Mouse (Mus musculus) heart, adult 8-10 months (tissue): ENCODE data around the gene Nupr1. TPM values are rescaled to one million over a fixed set of nuclear protein-coding genes. Genes with fewer than 3 reads are reported as not detected.

Source experiments
- DNase-seq: peaks from one replicate; pipeline ENCODE4 v3.0.0; 2022; ENCODE audit warnings: low spot score
- total RNA-seq, 4 experiments: library from RNA; stranded (reverse); gene quantifications; 2 replicates each; pipeline ENCODE4 v1.2.4; 2022

Nupr1 gene
- total RNA-seq = 1 to 10 TPM; 3.5 to 5.3 (median 4.7) TPM

- DNase-seq = no peak
These were observed at the start of gene Nupr1 for GRCm38 (mm10) chr7:126630824-126631518. TSS of gene Nupr1 (minus strand) at chr7:126630861.

GRCm38 (mm10) chr7:126679683-126680082 lies 49.0 kb upstream of the Nupr1 start:
- DNase-seq = no peak

GRCm38 (mm10) chr7:126678545-126679341 lies 48.1 kb upstream of the Nupr1 start:
- DNase-seq = no peak

- no peak for DNase-seq
These were observed 46.1 kb upstream of the Nupr1 start for GRCm38 (mm10) chr7:126676631-126677220.

- DNase-seq = peak; percentile 94
These were observed 45.5 kb upstream of the Nupr1 start, which contains the start of gene Sult1a1 for GRCm38 (mm10) chr7:126676207-126676606. TSS of gene Sult1a1 (minus strand) at chr7:126676432.

- no peak for DNase-seq
These were observed 44.4 kb upstream of the Nupr1 start for GRCm38 (mm10) chr7:126675104-126675503.

- no peak for DNase-seq
These were observed 41.5 kb upstream of the Nupr1 start for GRCm38 (mm10) chr7:126672111-126672510.

GRCm38 (mm10) chr7:126670152-126670551 lies 39.5 kb upstream of the Nupr1 start:
- DNase-seq = no peak

GRCm38 (mm10) chr7:126668452-126668851 lies 37.8 kb upstream of the Nupr1 start:
- DNase-seq = no peak

- DNase-seq = no peak
These were observed 36.9 kb upstream of the Nupr1 start for GRCm38 (mm10) chr7:126667495-126668090.

- DNase-seq = peak; percentile 51
These were observed 34.6 kb upstream of the Nupr1 start for GRCm38 (mm10) chr7:126665269-126665668.

GRCm38 (mm10) chr7:126663646-126664045 lies 33.0 kb upstream of the Nupr1 start:
- no peak for DNase-seq

GRCm38 (mm10) chr7:126659771-126660170 lies 29.1 kb upstream of the Nupr1 start:
- DNase-seq = no peak

GRCm38 (mm10) chr7:126657522-126657921 lies 26.9 kb upstream of the Nupr1 start:
- no peak for DNase-seq

GRCm38 (mm10) chr7:126655695-126656094 lies 25.0 kb upstream of the Nupr1 start:
- DNase-seq = no peak

GRCm38 (mm10) chr7:126653991-126654390 lies 23.3 kb upstream of the Nupr1 start:
- no peak for DNase-seq

GRCm38 (mm10) chr7:126650852-126651251 lies 20.2 kb upstream of the Nupr1 start:
- no peak for DNase-seq

- peak; percentile 91 for DNase-seq
These were observed 18.8 kb upstream of the Nupr1 start, which contains the start of gene Sgf29 for GRCm38 (mm10) chr7:126649231-126650051. TSS of gene Sgf29 (plus strand) at chr7:126649309.

GRCm38 (mm10) chr7:126648486-126648885 lies 17.8 kb upstream of the Nupr1 start:
- DNase-seq = no peak

- DNase-seq = peak; percentile 50
These were observed 15.0 kb upstream of the Nupr1 start for GRCm38 (mm10) chr7:126645708-126646107.

GRCm38 (mm10) chr7:126644914-126645313 lies 14.3 kb upstream of the Nupr1 start:
- DNase-seq = no peak
